Mouse (Mus musculus): ENCODE data around the gene Ifitm3. TPM values are rescaled to one million over a fixed set of nuclear protein-coding genes. Genes with fewer than 3 reads are reported as not detected.
A peak's percentile ranks its signal among the peaks of the same experiment; 100 is the strongest.
"Not testable (repeated sequence)": the region's sequence is repeated elsewhere in the genome, so short reads cannot be mapped to it uniquely, and the experiment has no call there.

Ifitm3 gene
- total RNA-seq, 2 experiments from 2014 or later: 104 to 117 TPM

GRCm38 (mm10) chr7:141006914-141007313 lies 3.7 kb downstream of the Ifitm3 start:
- intact Hi-C loops (cut with DNase I): loop anchor here (5.0 kb wide), 1 partner anchor 35 kb away; no protein-coding TSS in a partner anchor
- DNase-seq: peak; percentile 19

GRCm38 (mm10) chr7:141006446-141006845 lies 4.1 kb downstream of the Ifitm3 start:
- intact Hi-C loops (cut with DNase I): loop anchor here (5.0 kb wide), 1 partner anchor 34 kb away; no protein-coding TSS in a partner anchor
- no peak for DNase-seq

- DNase-seq: no peak
- intact Hi-C loops (cut with DNase I): no loop called here
These were observed 7.1 kb downstream of the Ifitm3 start for GRCm38 (mm10) chr7:141003248-141004010.

GRCm38 (mm10) chr7:141000881-141001708 lies 9.5 kb downstream of the Ifitm3 start:
- DNase-seq: no peak

GRCm38 (mm10) chr7:140998853-140999700 lies 11.5 kb downstream of the Ifitm3 start:
- intact Hi-C loops (cut with DNase I): no loop called here

More at GRCm38 (mm10) chr7:141000881-141001708, 9.5 kb downstream of the Ifitm3 start:
- intact Hi-C loops (cut with DNase I): no loop called here

GRCm38 (mm10) chr7:140997817-140998216 lies 12.8 kb downstream of the Ifitm3 start:
- intact Hi-C loops (cut with DNase I): no loop called here
- no peak for DNase-seq

More at GRCm38 (mm10) chr7:140998853-140999700, 11.5 kb downstream of the Ifitm3 start:
- no peak for DNase-seq

- no peak for DNase-seq
- intact Hi-C loops (cut with DNase I): no loop called here
These were observed 19.4 kb downstream of the Ifitm3 start for GRCm38 (mm10) chr7:140991117-140991689.

- DNase-seq: no peak
- intact Hi-C loops (cut with DNase I): no loop called here
These were observed 19.9 kb downstream of the Ifitm3 start for GRCm38 (mm10) chr7:140990622-140991021.

GRCm38 (mm10) chr7:140990185-140990584 lies 20.4 kb downstream of the Ifitm3 start:
- no peak for DNase-seq
- intact Hi-C loops (cut with DNase I): no loop called here

GRCm38 (mm10) chr7:140989022-140989421 lies 21.5 kb downstream of the Ifitm3 start:
- DNase-seq: no peak
- intact Hi-C loops (cut with DNase I): no loop called here

- no peak for DNase-seq
- intact Hi-C loops (cut with DNase I): no loop called here
These were observed 23.1 kb downstream of the Ifitm3 start for GRCm38 (mm10) chr7:140987182-140988138.

GRCm38 (mm10) chr7:140982971-140983370 lies 27.6 kb downstream of the Ifitm3 start:
- intact Hi-C loops (cut with DNase I): no loop called here
- DNase-seq: no peak

- DNase-seq: no peak
- intact Hi-C loops (cut with DNase I): no loop called here
These were observed 28.9 kb downstream of the Ifitm3 start for GRCm38 (mm10) chr7:140981704-140982103.

- intact Hi-C loops (cut with DNase I); DNase-seq: not testable (repeated sequence)
These were observed 33.9 kb downstream of the Ifitm3 start for GRCm38 (mm10) chr7:140976720-140977119.

GRCm38 (mm10) chr7:140975465-140975864 lies 35.1 kb downstream of the Ifitm3 start:
- no peak for DNase-seq
- intact Hi-C loops (cut with DNase I): no loop called here

GRCm38 (mm10) chr7:140974940-140975339 lies 35.6 kb downstream of the Ifitm3 start:
- intact Hi-C loops (cut with DNase I): loop anchor here (5.0 kb wide), 1 partner anchor 32 kb away; no protein-coding TSS in a partner anchor
- no peak for DNase-seq

GRCm38 (mm10) chr7:140973396-140974165 lies 37.0 kb downstream of the Ifitm3 start:
- intact Hi-C loops (cut with DNase I): loop anchor here (5.0 kb wide), 1 partner anchor 34 kb away; no protein-coding TSS in a partner anchor

More at GRCm38 (mm10) chr7:140973396-140974165, 37.0 kb downstream of the Ifitm3 start:
- DNase-seq: no peak
